Mouse (Mus musculus) limb, embryonic 15.5 days (tissue): ENCODE results near the gene Uggt2. TPM values are rescaled to one million over a fixed set of nuclear protein-coding genes. Genes with fewer than 3 reads are reported as not detected.

Source experiments
- ATAC-seq: fragments of 200-750 bp; cut with Nextera tagmentation; 2 replicates; pipeline ENCODE4 v1.8.0; 2017; ENCODE audit warnings: low read depth, moderate TSS enrichment; ENCODE audit not compliant: insufficient number of reproducible peaks, low FRiP score, low TSS enrichment
- H3K27ac ChIP-seq: fragments of 300-500 bp; sonication (generic); 2 replicates; pipeline ENCODE4 v1.5.1; 2015; ENCODE audit warnings: moderate library complexity, mild to moderate bottlenecking, inconsistent platforms
- H3K27me3 ChIP-seq: fragments of 300-500 bp; sonication (generic); 2 replicates; pipeline ENCODE4 v1.6.1; 2015; ENCODE audit warnings: inconsistent platforms
- H3K36me3 ChIP-seq: fragments of 300-500 bp; sonication (generic); 2 replicates; pipeline ENCODE4 v1.6.1; 2015; ENCODE audit warnings: inconsistent platforms
- H3K4me1 ChIP-seq: fragments of 300-500 bp; sonication (generic); 2 replicates; pipeline ENCODE4 v1.6.1; 2015; ENCODE audit warnings: inconsistent platforms
- H3K4me2 ChIP-seq: fragments of 300-500 bp; sonication (generic); 2 replicates; pipeline ENCODE4 v1.6.1; 2015; ENCODE audit warnings: mild to moderate bottlenecking, inconsistent platforms
- H3K4me3 ChIP-seq: fragments of 300-500 bp; sonication (generic); 2 replicates; pipeline ENCODE4 v1.5.1; 2015; ENCODE audit warnings: mild to moderate bottlenecking, inconsistent platforms
- H3K9ac ChIP-seq: fragments of 300-500 bp; sonication (generic); 2 replicates; pipeline ENCODE4 v1.6.1; 2015; ENCODE audit warnings: inconsistent platforms
- H3K9me3 ChIP-seq: fragments of 300-500 bp; sonication (generic); 2 replicates; pipeline ENCODE4 v1.6.1; 2016; ENCODE audit warnings: inconsistent platforms
- WGBS: fragments of 180-500 bp; shearing (Covaris S2); methylation state at CpG from one replicate; pipeline ENCODE4 v1.1.7; 2015; 5-methylcytosine and 5-hydroxymethylcytosine counted together
- polyA plus RNA-seq: library from polyadenylated mRNA; unstranded; fragments of >200 nt; fragmentation: Nextera tagmentation; extraction: Ambion mirVana; gene quantifications from 2 replicates; pipeline ENCODE4 v1.2.1, GENCODE M21; 2015

Uggt2 gene
- 10.5 and 10.9 TPM in 2 replicates for polyA plus RNA-seq

DNA sequence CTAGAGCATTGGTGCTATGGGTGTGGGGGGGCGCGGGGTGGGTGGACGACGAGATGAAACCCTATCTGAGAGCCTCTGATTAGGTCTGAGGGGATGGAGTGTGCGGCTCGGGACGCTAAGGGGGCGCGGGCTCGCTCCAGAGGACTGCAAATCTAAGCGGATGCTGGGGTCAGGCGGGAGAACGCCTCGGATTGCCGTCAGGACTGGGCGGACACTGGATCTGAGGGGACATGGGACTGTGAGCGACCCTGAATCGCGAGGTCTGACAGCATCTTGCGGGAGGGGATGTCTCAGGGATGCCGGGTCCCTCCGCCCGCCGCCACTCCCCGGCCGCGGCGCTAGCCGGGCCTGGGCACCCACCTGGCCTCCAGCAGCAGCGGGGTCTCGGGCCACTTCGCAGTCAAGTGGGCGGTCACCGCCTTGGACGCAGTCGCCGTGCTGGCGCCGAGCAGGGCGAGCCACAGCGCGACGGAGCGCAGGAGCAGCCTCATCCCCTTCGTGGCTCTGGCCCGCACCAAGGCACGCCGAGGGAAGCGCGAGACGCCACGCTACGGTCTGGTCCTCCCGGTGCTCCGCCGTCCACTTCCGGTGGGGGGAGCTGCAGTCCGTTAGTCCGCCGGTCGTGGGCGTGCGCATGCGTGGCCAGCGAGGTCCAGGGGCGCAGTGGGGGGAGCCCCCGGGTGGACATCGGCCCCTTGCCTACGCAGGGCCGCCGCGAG is at the start of gene Uggt2:
Gene Uggt2, minus strand, starts transcription at position 580 of the 719 bp plus-strand sequence.
- peak; percentile 92 for ATAC-seq
- Histone ChIP-seq H3K4me2 (peak within 1 kb of the TSS; percentile 84), H3K36me3 (no peaks in the 10 kb centered on the region; the same call in 1 of the 2 replicates), H3K27me3 (no peaks in the 10 kb centered on the region), H3K9me3 (no peaks in the 10 kb centered on the region), H3K4me1 (peaks cover 9% of the 10 kb centered on the region; the same call in 1 of the 2 replicates), H3K4me3 (peak within 1 kb of the TSS; percentile 86), H3K9ac (peak within 1 kb of the TSS; percentile 89), H3K27ac (peak within 1 kb of the TSS; percentile 85)
- WGBS, result under 1% methylated on average over 71 of the region's 72 CpGs

- ATAC-seq, result no peak
- 49% methylated on average over 9 of the region's 9 CpGs for WGBS
- peaks cover 50% of the 10 kb centered on the region for H3K27me3 ChIP-seq
- peaks cover 14% of the 10 kb centered on the region for H3K4me1 ChIP-seq
- no peaks in the 10 kb centered on the region for H3K9me3 ChIP-seq
- H3K27ac ChIP-seq, result no peak overlapping the region
- H3K36me3 ChIP-seq, result no peaks in the 10 kb centered on the region
- no peak overlapping the region for H3K9ac ChIP-seq
- peak overlapping the region; percentile 69 for H3K4me3 ChIP-seq
- H3K4me2 ChIP-seq, result peak overlapping the region; percentile 99
These were observed 40.2 kb upstream of the Uggt2 start for GRCm38 (mm10) chr14:119139381-119139950.

DNA sequence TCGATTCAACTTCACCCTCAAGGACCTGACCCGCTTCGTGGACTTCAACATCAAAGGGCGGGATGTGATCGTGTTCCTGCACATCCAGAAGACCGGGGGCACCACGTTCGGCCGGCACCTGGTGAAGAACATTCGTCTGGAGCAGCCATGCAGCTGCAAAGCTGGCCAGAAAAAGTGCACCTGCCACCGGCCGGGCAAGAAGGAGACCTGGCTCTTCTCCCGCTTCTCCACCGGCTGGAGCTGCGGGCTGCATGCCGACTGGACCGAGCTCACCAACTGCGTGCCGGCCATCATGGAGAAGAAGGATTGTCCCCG is 39.5 kb upstream of the Uggt2 start:
- WGBS, result 2% methylated on average over 20 of the region's 20 CpGs
- H3K9ac ChIP-seq, result peak overlapping the region; percentile 56; the same call in 1 of the 2 replicates
- no peak for ATAC-seq
- no peak overlapping the region for H3K27ac ChIP-seq
- H3K27me3 ChIP-seq, result peaks cover 57% of the 10 kb centered on the region
- peaks cover 14% of the 10 kb centered on the region for H3K4me1 ChIP-seq
- no peaks in the 10 kb centered on the region for H3K9me3 ChIP-seq
- no peaks in the 10 kb centered on the region for H3K36me3 ChIP-seq
- peak overlapping the region; percentile 69 for H3K4me3 ChIP-seq
- peak overlapping the region; percentile 99 for H3K4me2 ChIP-seq

DNA sequence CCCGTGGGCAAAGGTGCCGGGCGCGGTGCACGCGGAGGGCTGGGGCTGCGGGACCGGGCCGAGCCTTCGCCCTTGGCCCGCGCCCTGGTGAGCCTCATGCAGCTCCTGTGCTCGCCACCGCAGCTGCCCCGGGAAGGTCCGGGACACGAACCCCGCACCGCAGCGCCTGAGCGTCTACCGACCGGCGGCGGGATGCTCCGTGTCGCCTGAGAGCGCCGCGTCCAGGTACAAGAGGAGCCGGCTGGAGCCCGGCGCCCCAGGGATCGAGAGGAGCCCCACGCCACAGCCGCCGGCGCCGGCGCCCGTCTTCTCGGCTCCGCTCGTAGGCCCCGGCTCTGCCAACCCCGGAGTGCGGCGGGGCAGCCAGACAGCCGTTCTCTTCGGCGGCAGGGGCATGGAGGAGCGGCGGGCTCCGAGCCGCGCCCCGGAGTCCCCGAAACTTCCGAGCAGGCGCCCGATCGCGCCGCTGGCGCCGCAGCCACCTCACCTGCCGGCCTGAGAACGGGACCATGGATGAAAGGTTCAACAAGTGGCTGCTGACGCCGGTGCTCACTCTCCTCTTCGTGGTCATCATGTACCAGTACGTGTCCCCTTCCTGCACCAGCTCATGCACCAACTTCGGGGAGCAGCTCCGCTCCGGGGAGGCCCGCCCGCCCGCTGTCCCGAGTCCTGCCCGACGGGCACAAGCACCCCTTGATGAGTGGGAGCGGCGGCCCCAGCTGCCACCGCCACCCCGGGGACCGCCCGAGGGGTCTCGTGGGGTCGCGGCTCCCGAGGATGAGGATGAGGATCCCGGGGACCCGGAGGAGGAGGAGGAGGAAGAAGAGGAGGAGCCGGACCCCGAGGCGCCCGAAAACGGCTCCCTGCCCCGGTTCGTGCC is 38.9 kb upstream of the Uggt2 start, which contains the start of gene Hs6st3:
Gene Hs6st3, plus strand, starts transcription at position 436 of the 880 bp plus-strand sequence.
- peak within 1 kb of the TSS; percentile 56 for H3K9ac ChIP-seq
- peaks cover 14% of the 10 kb centered on the region for H3K4me1 ChIP-seq
- no peaks in the 10 kb centered on the region for H3K9me3 ChIP-seq
- under 1% methylated on average over 100 of the region's 100 CpGs for WGBS
- H3K27me3 ChIP-seq, result peaks cover 57% of the 10 kb centered on the region
- no peaks in the 10 kb centered on the region for H3K36me3 ChIP-seq
- no peak for ATAC-seq
- H3K4me3 ChIP-seq, result peak within 1 kb of the TSS; percentile 69
- H3K27ac ChIP-seq, result no peak within 1 kb of the TSS
- peak within 1 kb of the TSS; percentile 99 for H3K4me2 ChIP-seq

GRCm38 (mm10) chr14:119137512-119137905 is 38.3 kb upstream of the Uggt2 start:
- peak; percentile 55; the same call in 1 of the 2 replicates for ATAC-seq
- Histone ChIP-seq H3K27me3 (peaks cover 57% of the 10 kb centered on the region), H3K4me3 (peak overlapping the region; percentile 69), H3K9ac (peak overlapping the region; percentile 56), H3K36me3 (no peaks in the 10 kb centered on the region), H3K4me2 (peak overlapping the region; percentile 99), H3K27ac (no peak overlapping the region), H3K9me3 (no peaks in the 10 kb centered on the region), H3K4me1 (peaks cover 14% of the 10 kb centered on the region)
- WGBS, result 1% methylated on average over 38 of the region's 38 CpGs

GRCm38 (mm10) chr14:119127330-119127729 is 28.1 kb upstream of the Uggt2 start:
- H3K9ac ChIP-seq, result no peak overlapping the region
- H3K36me3 ChIP-seq, result no peaks in the 10 kb centered on the region
- H3K4me3 ChIP-seq, result no peak overlapping the region
- H3K4me2 ChIP-seq, result no peak overlapping the region
- H3K4me1 ChIP-seq, result no peaks in the 10 kb centered on the region
- no peak overlapping the region for H3K27ac ChIP-seq
- ATAC-seq, result peak; percentile 44; the same call in 1 of the 2 replicates
- H3K9me3 ChIP-seq, result no peaks in the 10 kb centered on the region
- 92% methylated on average over 2 of the region's 2 CpGs for WGBS
- H3K27me3 ChIP-seq, result no peaks in the 10 kb centered on the region

DNA sequence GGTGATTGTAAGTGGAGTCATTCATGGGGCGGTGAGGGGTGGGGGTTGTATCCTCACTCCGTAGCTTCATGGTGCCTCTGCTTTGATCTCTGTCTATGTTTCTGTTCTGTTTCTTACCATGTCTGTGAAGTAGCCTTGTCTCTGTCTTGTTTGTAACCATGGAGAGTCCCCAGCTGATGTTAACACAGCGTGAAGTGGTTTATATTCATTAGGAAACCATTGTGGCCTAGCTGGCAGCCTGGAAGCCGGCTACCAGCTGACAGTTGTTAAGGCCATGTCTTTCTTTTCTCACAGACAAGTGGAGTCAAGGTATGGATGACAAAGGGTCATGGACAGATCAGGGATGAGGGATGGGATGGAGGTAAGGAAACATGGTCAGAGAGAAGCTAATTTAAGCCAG is 26.6 kb upstream of the Uggt2 start:
- no peak overlapping the region for H3K9ac ChIP-seq
- WGBS, result 65% methylated on average over 4 of the region's 4 CpGs
- H3K36me3 ChIP-seq, result no peaks in the 10 kb centered on the region
- ATAC-seq, result no peak
- H3K27me3 ChIP-seq, result no peaks in the 10 kb centered on the region
- H3K27ac ChIP-seq, result no peak overlapping the region
- no peaks in the 10 kb centered on the region for H3K9me3 ChIP-seq
- no peak overlapping the region for H3K4me3 ChIP-seq
- H3K4me1 ChIP-seq, result no peaks in the 10 kb centered on the region
- no peak overlapping the region for H3K4me2 ChIP-seq

DNA sequence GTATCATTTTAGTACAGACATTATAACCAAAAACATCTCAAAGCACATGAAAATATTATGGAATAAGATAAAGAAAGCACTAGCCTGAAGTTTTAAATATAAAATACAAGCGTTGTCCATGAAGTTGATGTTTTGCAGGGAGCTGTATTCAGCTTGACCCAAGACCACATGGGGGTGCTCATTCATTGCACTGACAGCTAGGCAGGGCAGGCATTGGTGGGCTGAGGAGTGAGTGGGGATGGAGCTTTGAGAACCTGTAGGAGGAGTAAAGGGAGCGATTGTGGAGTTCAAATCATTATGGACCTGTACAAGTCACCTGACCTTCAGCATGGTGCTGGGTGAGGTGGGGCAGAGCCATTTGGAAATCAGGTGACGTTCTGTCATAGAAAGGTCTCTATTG is 24.8 kb upstream of the Uggt2 start:
- no peaks in the 10 kb centered on the region for H3K27me3 ChIP-seq
- no peaks in the 10 kb centered on the region for H3K36me3 ChIP-seq
- H3K4me1 ChIP-seq, result no peaks in the 10 kb centered on the region
- H3K4me2 ChIP-seq, result peak overlapping the region; percentile 50
- peak overlapping the region; percentile 36 for H3K4me3 ChIP-seq
- 0 out of 2 replicates have a peak, but pooled peaks have one; percentile 52 for ATAC-seq
- H3K27ac ChIP-seq, result no peak overlapping the region
- H3K9ac ChIP-seq, result no peak overlapping the region
- H3K9me3 ChIP-seq, result no peaks in the 10 kb centered on the region
- 30% methylated on average over 3 of the region's 3 CpGs for WGBS

DNA sequence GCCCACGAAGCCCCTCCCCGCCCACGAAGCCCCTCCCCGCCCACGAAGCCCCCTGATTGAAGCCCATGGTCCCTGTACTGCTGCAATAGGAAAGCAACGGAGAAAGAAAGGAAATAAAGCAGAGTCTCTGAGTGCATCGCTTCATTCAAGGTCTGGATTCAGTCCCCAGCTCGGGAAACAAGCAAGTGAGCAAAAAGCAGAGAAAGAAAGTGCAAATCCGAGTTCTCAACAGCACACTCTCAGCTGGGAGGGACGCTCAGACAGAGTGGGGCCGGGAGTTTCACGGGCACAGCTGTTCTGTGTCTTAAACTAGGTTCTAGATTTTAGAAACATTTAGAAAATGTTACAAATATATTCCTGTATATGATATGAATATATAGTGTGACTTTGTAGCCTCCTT is 24.4 kb upstream of the Uggt2 start:
- no peaks in the 10 kb centered on the region for H3K27me3 ChIP-seq
- H3K4me3 ChIP-seq, result peak overlapping the region; percentile 36
- 0 out of 2 replicates have a peak overlapping the region, but pooled peaks have one; percentile 26 for H3K9ac ChIP-seq
- H3K27ac ChIP-seq, result peak overlapping the region; percentile 11; the same call in 1 of the 2 replicates
- no peaks in the 10 kb centered on the region for H3K36me3 ChIP-seq
- H3K4me1 ChIP-seq, result no peaks in the 10 kb centered on the region
- ATAC-seq, result no peak
- 3% methylated on average over 12 of the region's 12 CpGs for WGBS
- H3K4me2 ChIP-seq, result peak overlapping the region; percentile 50
- no peaks in the 10 kb centered on the region for H3K9me3 ChIP-seq

GRCm38 (mm10) chr14:119112558-119112957 is 13.3 kb upstream of the Uggt2 start:
- Histone ChIP-seq H3K4me2 (no peak overlapping the region), H3K27ac (no peak overlapping the region), H3K36me3 (no peaks in the 10 kb centered on the region), H3K9ac (no peak overlapping the region), H3K9me3 (no peaks in the 10 kb centered on the region), H3K4me1 (no peaks in the 10 kb centered on the region), H3K4me3 (no peak overlapping the region), H3K27me3 (no peaks in the 10 kb centered on the region)
- 53% methylated on average over 6 of the region's 6 CpGs for WGBS
- no peak for ATAC-seq

- no peak for ATAC-seq
These were observed 10.6 kb upstream of the Uggt2 start for GRCm38 (mm10) chr14:119109776-119110218.

More at GRCm38 (mm10) chr14:119109776-119110218, 10.6 kb upstream of the Uggt2 start:
- WGBS, result 83% methylated on average over 3 of the region's 3 CpGs
- no peaks in the 10 kb centered on the region for H3K9me3 ChIP-seq
- no peaks in the 10 kb centered on the region for H3K36me3 ChIP-seq
- H3K27ac ChIP-seq, result no peak overlapping the region
- H3K27me3 ChIP-seq, result no peaks in the 10 kb centered on the region
- H3K4me3 ChIP-seq, result no peak overlapping the region
- no peak overlapping the region for H3K9ac ChIP-seq
- no peaks in the 10 kb centered on the region for H3K4me1 ChIP-seq
- H3K4me2 ChIP-seq, result no peak overlapping the region
